In genomic region chr5:106537153-106537552, GRCm38 (mm10) we compare ENCODE assay signal across 29 mouse cellular contexts.
DNase-seq lines count a peak whose midpoint lies in the region; ATAC-seq and TF ChIP-seq lines count a peak whose summit lies in the region.
"Had no signal": no experiment of that assay in that cellular context is flagged by ENCODE, and none has a peak within 500 bp of the region (broad histone marks: within the 10 kb centered on the region; RNA-seq: fewer than 3 reads in every experiment).

No protein-coding gene starts in this region.

- ATAC-seq in lung, embryonic 14.5 days (ENCODE audit: insufficient read depth): no peak
- ATAC-seq: activated CD4-positive, CD25-positive, alpha-beta regulatory T cell, adult 4 months; CD4-positive, CD25-positive, alpha-beta regulatory T cell, adult 4 months; forebrain, embryonic 15.5 days; Patski had no signal

- peak; percentile 21 for DNase-seq in kidney, adult 2 months
- DNase-seq in kidney, adult 18-20 months: no peak
- DNase-seq in lung, embryonic 14.5 days: peak; percentile 16
- DNase-seq in lung, postnatal 4 days: no peak
- peak; percentile 54 for DNase-seq in R1 (ENCODE audit: low read depth, low spot score)
- no peak for DNase-seq in cerebellum, adult 9-10 months
- no peak for DNase-seq in thymus, postnatal 14 days
- DNase-seq: adrenal gland, postnatal 10 days; adrenal gland, postnatal 36 days; cerebellum, adult 18-20 months; cerebellum, adult 9-11 months; cerebellum, postnatal 36 days; embryo, embryonic 11 days; gastrocnemius, postnatal 25 days; heart, adult 2 months; heart, postnatal 14 days had no signal

- H3K4me2 ChIP-seq in lung, embryonic 14.5 days: no peak overlapping the region
- H3K4me2 ChIP-seq: embryonic facial prominence, embryonic 13.5 days; forebrain, embryonic 12.5 days; forebrain, embryonic 15.5 days; heart, embryonic 13.5 days; hindbrain, embryonic 12.5 days; hindbrain, embryonic 15.5 days had no signal

- TF ChIP-seq CTCF in kidney, adult 2 months (conservative IDR thresholded peaks at IDR 0.05; ENCODE audit: insufficient read depth, insufficient read length, low read depth, low read length): no peak
- no peak for TF ChIP-seq CTCF in lung, embryonic 14.5 days (IDR thresholded peaks at IDR 0.05; ENCODE audit: low read depth)

- no peak overlapping the region for H3K4me3 ChIP-seq in kidney, adult 2 months (ENCODE audit: insufficient read depth, low read depth, low read length)
- H3K4me3 ChIP-seq in lung, embryonic 14.5 days (ENCODE audit: low read depth, low read length): no peak overlapping the region
- H3K4me3 ChIP-seq: embryonic facial prominence, embryonic 10.5 days; embryonic facial prominence, embryonic 13.5 days; erythroblast, embryonic 14.5 days; forebrain, embryonic 12.5 days; forebrain, embryonic 15.5 days; heart, adult 2 months; heart, embryonic 10.5 days; heart, embryonic 13.5 days; hindbrain, embryonic 12.5 days; hindbrain, embryonic 15.5 days had no signal

- no peak for TF ChIP-seq POLR2A in kidney, adult 2 months (IDR thresholded peaks at IDR 0.05; ENCODE audit: low read depth, low read length)

- no peaks in the 10 kb centered on the region for H3K27me3 ChIP-seq in kidney, adult 2 months (replicated peaks; ENCODE audit: control insufficient read depth, insufficient read depth, low read length)
- H3K27me3 ChIP-seq in lung, embryonic 14.5 days (ENCODE audit: insufficient read depth, low read length): no peaks in the 10 kb centered on the region
- H3K27me3 ChIP-seq: embryonic facial prominence, embryonic 13.5 days; forebrain, embryonic 15.5 days; heart, embryonic 13.5 days had no signal

- no peak overlapping the region for H3K27ac ChIP-seq in kidney, adult 2 months (ENCODE audit: insufficient read depth, low read depth, low read length)
- no peak overlapping the region for H3K27ac ChIP-seq in lung, embryonic 14.5 days (ENCODE audit: low read depth)
- H3K27ac ChIP-seq: embryonic facial prominence, embryonic 10.5 days; embryonic facial prominence, embryonic 13.5 days; forebrain, embryonic 12.5 days; forebrain, embryonic 15.5 days; heart, adult 2 months; heart, embryonic 10.5 days; heart, embryonic 13.5 days; hindbrain, embryonic 12.5 days; hindbrain, embryonic 15.5 days had no signal

- no peaks in the 10 kb centered on the region for H3K36me3 ChIP-seq in kidney, adult 2 months (ENCODE audit: control insufficient read depth, insufficient read depth, low read length)
- no peaks in the 10 kb centered on the region for H3K36me3 ChIP-seq in lung, embryonic 14.5 days (ENCODE audit: insufficient read depth)
- H3K36me3 ChIP-seq: embryonic facial prominence, embryonic 10.5 days; embryonic facial prominence, embryonic 13.5 days; forebrain, embryonic 12.5 days; forebrain, embryonic 15.5 days; G1E; heart, embryonic 10.5 days; heart, embryonic 13.5 days; hindbrain, embryonic 12.5 days; hindbrain, embryonic 15.5 days had no signal

- 17% methylated on average over 6 of the region's 6 CpGs for WGBS in kidney, adult 2 months
- WGBS in lung, embryonic 14.5 days: 31% methylated on average over 6 of the region's 6 CpGs

- no peaks in the 10 kb centered on the region for H3K9me3 ChIP-seq in lung, embryonic 14.5 days (ENCODE audit: low read depth, low read length)
- H3K9me3 ChIP-seq: embryonic facial prominence, embryonic 10.5 days; embryonic facial prominence, embryonic 13.5 days; forebrain, embryonic 12.5 days; forebrain, embryonic 15.5 days; heart, embryonic 10.5 days; heart, embryonic 13.5 days; hindbrain, embryonic 12.5 days; hindbrain, embryonic 15.5 days had no signal

- no peaks in the 10 kb centered on the region for H3K4me1 ChIP-seq in kidney, adult 2 months (ENCODE audit: control insufficient read depth, insufficient read depth, low read length)
- H3K4me1 ChIP-seq in lung, embryonic 14.5 days (ENCODE audit: insufficient read depth): no peaks in the 10 kb centered on the region
- H3K4me1 ChIP-seq: embryonic facial prominence, embryonic 10.5 days; embryonic facial prominence, embryonic 13.5 days; forebrain, embryonic 12.5 days; forebrain, embryonic 15.5 days; hindbrain, embryonic 12.5 days; hindbrain, embryonic 15.5 days had no signal

- H3K9ac ChIP-seq in lung, embryonic 14.5 days: no peak overlapping the region
- H3K9ac ChIP-seq: embryonic facial prominence, embryonic 13.5 days; forebrain, embryonic 12.5 days; forebrain, embryonic 15.5 days; heart, embryonic 13.5 days; hindbrain, embryonic 12.5 days; hindbrain, embryonic 15.5 days had no signal

Comparison
In these comparisons a context has a peak if more than half of its experiments do, and no peak if none do; other contexts are left out.
1. DNase-seq: peak in kidney, adult 2 months (single experiment), lung, embryonic 14.5 days (single experiment) and R1 (single experiment); none in kidney, adult 18-20 months (single experiment), lung, postnatal 4 days (0 of 2), cerebellum, adult 9-10 months (single experiment) and thymus, postnatal 14 days (single experiment).